Mouse (Mus musculus) cerebellum, adult 18-20 months (tissue): ENCODE measurements around the gene Camta2.

ENCODE experiments used
- DNase-seq, 2 experiments: peaks; one replicate each; pipeline ENCODE4 v3.0.0; 2021

Gene Camta2

GRCm38 (mm10) chr11:70689578-70689977 lies 1.7 kb upstream of the Camta2 start:
- DNase-seq = no peak

- DNase-seq = no peak
Observed at GRCm38 (mm10) chr11:70688372-70688771, 467 bp upstream of the Camta2 start.

- peak; percentile 71 to 78 for DNase-seq
Observed at GRCm38 (mm10) chr11:70686901-70687566, 871 bp downstream of the Camta2 start.

- no peak for DNase-seq
Observed at GRCm38 (mm10) chr11:70683640-70684039, 4.3 kb downstream of the Camta2 start.

- DNase-seq = no peak
Observed at GRCm38 (mm10) chr11:70681897-70682581, 5.9 kb downstream of the Camta2 start.

- no peak for DNase-seq
Observed at GRCm38 (mm10) chr11:70681170-70681569, 6.7 kb downstream of the Camta2 start.

- no peak for DNase-seq
Observed at GRCm38 (mm10) chr11:70679894-70680293, 8.0 kb downstream of the Camta2 start.

GRCm38 (mm10) chr11:70679361-70679760 lies 8.5 kb downstream of the Camta2 start:
- DNase-seq = no peak

GRCm38 (mm10) chr11:70678576-70678975 lies 9.3 kb downstream of the Camta2 start:
- DNase-seq = no peak

- DNase-seq = no peak
Observed at GRCm38 (mm10) chr11:70678092-70678491, 9.8 kb downstream of the Camta2 start.

- DNase-seq = no peak
Observed at GRCm38 (mm10) chr11:70674501-70674900, 13.4 kb downstream of the Camta2 start.

GRCm38 (mm10) chr11:70674014-70674413 lies 13.9 kb downstream of the Camta2 start:
- no peak for DNase-seq

- no peak for DNase-seq
Observed at GRCm38 (mm10) chr11:70671333-70672047, 16.4 kb downstream of the Camta2 start.

- DNase-seq = peak in 1 of 2 experiments; percentile 33
Observed at GRCm38 (mm10) chr11:70670483-70670882, 17.4 kb downstream of the Camta2 start.

GRCm38 (mm10) chr11:70669582-70670345 lies 18.1 kb downstream of the Camta2 start:
- DNase-seq = peak; percentile 73 to 76

- peak; percentile 94 to 100 for DNase-seq
Observed at GRCm38 (mm10) chr11:70668771-70669505, 19.0 kb downstream of the Camta2 start, which contains the start of gene Spag7. Gene Spag7 (minus strand): TSS chr11:70669416.

- DNase-seq = no peak
Observed at GRCm38 (mm10) chr11:70668335-70668770, 19.6 kb downstream of the Camta2 start.

GRCm38 (mm10) chr11:70667271-70668150 lies 20.4 kb downstream of the Camta2 start:
- DNase-seq = no peak

GRCm38 (mm10) chr11:70666687-70667086 lies 21.2 kb downstream of the Camta2 start:
- DNase-seq = no peak

- no peak for DNase-seq
Observed at GRCm38 (mm10) chr11:70664741-70665140, 23.2 kb downstream of the Camta2 start.

- DNase-seq = no peak
Observed at GRCm38 (mm10) chr11:70663957-70664356, 23.9 kb downstream of the Camta2 start.
